Mouse (Mus musculus) cerebellum, postnatal 4 days (tissue): ENCODE data around the gene Sorcs2.

Experiments used
- DNase-seq, 2 experiments: peaks; one replicate each; pipeline ENCODE4 v3.0.0; 2022; ENCODE audit warnings: low spot score in 2 of 2, mixed read lengths in 1 of 2

Sorcs2 gene

GRCm38 (mm10) chr5:36006586-36006985 lies 391.4 kb downstream of the Sorcs2 start:
- DNase-seq = no peak

- no peak for DNase-seq
Observed at GRCm38 (mm10) chr5:36006106-36006505, 391.8 kb downstream of the Sorcs2 start.

- DNase-seq = no peak
Observed at GRCm38 (mm10) chr5:36003797-36004196, 394.1 kb downstream of the Sorcs2 start.

- no peak for DNase-seq
Observed at GRCm38 (mm10) chr5:35989986-35990735, 407.8 kb downstream of the Sorcs2 start.

GRCm38 (mm10) chr5:35989506-35989905 lies 408.4 kb downstream of the Sorcs2 start:
- DNase-seq = no peak

- DNase-seq = no peak
Observed at GRCm38 (mm10) chr5:35988085-35988484, 409.9 kb downstream of the Sorcs2 start.

GRCm38 (mm10) chr5:35985611-35986010 lies 412.3 kb downstream of the Sorcs2 start:
- DNase-seq = no peak

GRCm38 (mm10) chr5:35981976-35982375 lies 416.0 kb downstream of the Sorcs2 start:
- DNase-seq = peak; percentile 85 to 91

GRCm38 (mm10) chr5:35981341-35981740 lies 416.6 kb downstream of the Sorcs2 start:
- DNase-seq = no peak

GRCm38 (mm10) chr5:35980542-35980941 lies 417.4 kb downstream of the Sorcs2 start:
- DNase-seq = no peak

GRCm38 (mm10) chr5:35975681-35976080 lies 422.3 kb downstream of the Sorcs2 start:
- peak; percentile 66 to 70 for DNase-seq

GRCm38 (mm10) chr5:35974265-35974664 lies 423.7 kb downstream of the Sorcs2 start:
- no peak for DNase-seq

- DNase-seq = no peak
Observed at GRCm38 (mm10) chr5:35973800-35974199, 424.1 kb downstream of the Sorcs2 start.

- DNase-seq = no peak
Observed at GRCm38 (mm10) chr5:35972739-35973138, 425.2 kb downstream of the Sorcs2 start.

- peak; percentile 55 to 72 for DNase-seq
Observed at GRCm38 (mm10) chr5:35971841-35972578, 425.9 kb downstream of the Sorcs2 start.

GRCm38 (mm10) chr5:35970380-35971105 lies 427.4 kb downstream of the Sorcs2 start:
- DNase-seq = peak in 1 of 2 experiments; percentile 63

- no peak for DNase-seq
Observed at GRCm38 (mm10) chr5:35969857-35970256, 428.1 kb downstream of the Sorcs2 start.
